24 mouse cellular contexts compared by ENCODE assay signal in genomic region chr1:67265222-67265621, GRCm38 (mm10).
DNase-seq lines count a peak whose midpoint lies in the region; ATAC-seq and TF ChIP-seq lines count a peak whose summit lies in the region.
"Had no signal": no experiment of that assay in that cellular context is flagged by ENCODE, and none has a peak within 500 bp of the region (broad histone marks: within the 10 kb centered on the region; RNA-seq: fewer than 3 reads in every experiment).

No protein-coding gene starts in this region.

- H3K9ac ChIP-seq in forebrain, embryonic 15.5 days (replicated peaks), result no peak overlapping the region
- H3K9ac ChIP-seq: heart, embryonic 12.5 days; heart, embryonic 15.5 days; hindbrain, embryonic 14.5 days; intestine, embryonic 15.5 days had no signal

- no peak overlapping the region for H3K27ac ChIP-seq in forebrain, embryonic 15.5 days (replicated peaks)
- no peak overlapping the region for H3K27ac ChIP-seq in forebrain, embryonic 10.5 days
- H3K27ac ChIP-seq: heart, embryonic 15.5 days; hindbrain, embryonic 10.5 days; hindbrain, embryonic 14.5 days; intestine, embryonic 15.5 days had no signal

- H3K4me2 ChIP-seq in forebrain, embryonic 15.5 days (replicated peaks), result no peak overlapping the region
- H3K4me2 ChIP-seq: heart, embryonic 12.5 days; heart, embryonic 15.5 days; hindbrain, embryonic 14.5 days; intestine, embryonic 15.5 days had no signal

- no peaks in the 10 kb centered on the region for H3K27me3 ChIP-seq in forebrain, embryonic 15.5 days
- no peaks in the 10 kb centered on the region for H3K27me3 ChIP-seq in forebrain, embryonic 10.5 days (ENCODE audit: poor library complexity, severe bottlenecking)
- H3K27me3 ChIP-seq: heart, embryonic 12.5 days; heart, embryonic 15.5 days; intestine, embryonic 15.5 days had no signal

- H3K9me3 ChIP-seq in forebrain, embryonic 15.5 days, result no peaks in the 10 kb centered on the region
- H3K9me3 ChIP-seq in forebrain, embryonic 10.5 days, result no peaks in the 10 kb centered on the region
- H3K9me3 ChIP-seq: heart, embryonic 12.5 days; heart, embryonic 15.5 days; hindbrain, embryonic 10.5 days; intestine, embryonic 15.5 days had no signal

- 52% methylated on average over 1 of the region's 1 CpGs for WGBS in forebrain, embryonic 15.5 days
- 81% methylated on average over 1 of the region's 1 CpGs for WGBS in forebrain, embryonic 10.5 days

- H3K4me3 ChIP-seq in forebrain, embryonic 15.5 days, result no peak overlapping the region
- no peak overlapping the region for H3K4me3 ChIP-seq in forebrain, embryonic 10.5 days
- H3K4me3 ChIP-seq: heart, embryonic 12.5 days; heart, embryonic 15.5 days; hindbrain, embryonic 10.5 days; intestine, embryonic 15.5 days had no signal

- 0 out of 2 replicates have a peak, but pooled peaks cover 6% of the 10 kb centered on the region for H3K4me1 ChIP-seq in forebrain, embryonic 15.5 days
- no peaks in the 10 kb centered on the region for H3K4me1 ChIP-seq in forebrain, embryonic 10.5 days
- H3K4me1 ChIP-seq: heart, embryonic 12.5 days; heart, embryonic 15.5 days; hindbrain, embryonic 10.5 days; intestine, embryonic 15.5 days had no signal

- ATAC-seq in forebrain, embryonic 15.5 days (replicated peaks), result 0 out of 2 replicates have a peak, but pooled peaks have one; percentile 29
- ATAC-seq: activated CD4-positive, CD25-positive, alpha-beta regulatory T cell, adult 4 months; intestine, embryonic 15.5 days had no signal

- TF ChIP-seq POLR2A in brain, embryonic 14.5 days (IDR thresholded peaks at IDR 0.05; ENCODE audit: borderline replicate concordance, extremely low read depth, insufficient read depth, insufficient read length, poor library complexity, severe bottlenecking), result no peak

- TF ChIP-seq CTCF in brain, embryonic 14.5 days (IDR thresholded peaks at IDR 0.05; ENCODE audit: borderline replicate concordance, extremely low read depth, insufficient read depth, insufficient read length), result no peak

- peak; percentile 4 for DNase-seq in embryo, embryonic 10.5 days (ENCODE audit: low spot score)
- no peak for DNase-seq in embryo, embryonic 10 days (ENCODE audit: low spot score)
- no peak for DNase-seq in forebrain, embryonic 10.5 days (ENCODE audit: extremely low spot score, low spot score)
- DNase-seq in brain, embryonic 14.5 days (ENCODE audit: low read depth), result peak; percentile 55
- DNase-seq in adipocyte (ENCODE audit: low spot score), result no peak
- DNase-seq: adrenal gland, postnatal 10 days; adrenal gland, postnatal 36 days; cerebellum, adult 11 months; cerebellum, adult 2 months; cerebellum, adult 9-11 months; cerebellum, postnatal 25 days; gastrocnemius, postnatal 25 days; heart, adult 18-20 months; heart, postnatal 10 days; heart, postnatal 36 days; kidney, adult 11 months; kidney, adult 8-10 months had no signal

- H3K36me3 ChIP-seq in forebrain, embryonic 15.5 days, result no peaks in the 10 kb centered on the region
- H3K36me3 ChIP-seq in forebrain, embryonic 10.5 days (replicated peaks), result no peaks in the 10 kb centered on the region
- H3K36me3 ChIP-seq: heart, embryonic 12.5 days; heart, embryonic 15.5 days; hindbrain, embryonic 10.5 days; intestine, embryonic 15.5 days had no signal

Comparison
In these comparisons a context has a peak if more than half of its experiments do, and no peak if none do; other contexts are left out.
1. DNase-seq: peak in embryo, embryonic 10.5 days (single experiment) and brain, embryonic 14.5 days (single experiment); none in embryo, embryonic 10 days (single experiment), forebrain, embryonic 10.5 days (single experiment) and adipocyte (single experiment).